Mouse (Mus musculus) forebrain, embryonic 14.5 days (tissue): ENCODE measurements at regions not wholly inside any gene's neighbourhood (a gene's known extent, or its start where the extent isn't known, plus 50 kb on each side); places are given as distances from the start of the nearest gene placed in this dataset.

ENCODE experiments used
- ATAC-seq: fragments of 200-750 bp; cut with Nextera tagmentation; 2 replicates; pipeline ENCODE4 v1.8.0; 2017; ENCODE audit warnings: mild to moderate bottlenecking, moderate library complexity
- DNase-seq: peaks from one replicate; pipeline ENCODE4 v3.0.0-alpha.2; 2015; ENCODE audit warnings: low spot score
- H3K27ac ChIP-seq: fragments of 300-500 bp; sonication (generic); 2 replicates; pipeline ENCODE4 v1.5.1; 2014; ENCODE audit warnings: low read depth, mild to moderate bottlenecking, control low read depth, low read length, moderate library complexity
- H3K27me3 ChIP-seq: fragments of 300-500 bp; sonication (generic); replicated peaks from 2 replicates; pipeline ENCODE4 v1.6.1; 2014; ENCODE audit warnings: low read length, control low read depth, mixed read lengths; ENCODE audit not compliant: control insufficient read depth, insufficient read depth
- H3K36me3 ChIP-seq: fragments of 300-500 bp; sonication (generic); 2 replicates; pipeline ENCODE4 v1.6.1; 2014; ENCODE audit warnings: low read length, control low read depth; ENCODE audit not compliant: control insufficient read depth, insufficient read depth
- H3K4me1 ChIP-seq: fragments of 300-500 bp; sonication (generic); 2 replicates; pipeline ENCODE4 v1.6.1; 2014; ENCODE audit warnings: antibody characterized with exemption, low read length, control low read depth; ENCODE audit not compliant: control insufficient read depth, insufficient read depth
- H3K4me2 ChIP-seq: fragments of 300-500 bp; sonication (generic); 2 replicates; pipeline ENCODE4 v1.6.1; 2014; ENCODE audit warnings: mild to moderate bottlenecking, control low read depth, low read length
- H3K4me3 ChIP-seq: fragments of 300-500 bp; sonication (generic); 2 replicates; pipeline ENCODE4 v1.5.1; 2014; ENCODE audit warnings: low read depth, low read length, control low read depth
- H3K9ac ChIP-seq: fragments of 300-500 bp; sonication (generic); 2 replicates; pipeline ENCODE4 v1.6.1; 2014; ENCODE audit warnings: mild to moderate bottlenecking, low read length, control low read depth, moderate library complexity
- H3K9me3 ChIP-seq: fragments of 300-500 bp; sonication (generic); replicated peaks from 2 replicates; pipeline ENCODE4 v1.6.1; 2016; ENCODE audit warnings: low read length, control low read depth, mixed read lengths; ENCODE audit not compliant: control insufficient read depth
- WGBS: fragments of 180-500 bp; shearing (Covaris S2); extraction: QIAGEN DNeasy Blood & Tissue Kit; methylation state at CpG from one replicate; pipeline ENCODE4 v1.1.7; 2014; 5-methylcytosine and 5-hydroxymethylcytosine counted together

DNA sequence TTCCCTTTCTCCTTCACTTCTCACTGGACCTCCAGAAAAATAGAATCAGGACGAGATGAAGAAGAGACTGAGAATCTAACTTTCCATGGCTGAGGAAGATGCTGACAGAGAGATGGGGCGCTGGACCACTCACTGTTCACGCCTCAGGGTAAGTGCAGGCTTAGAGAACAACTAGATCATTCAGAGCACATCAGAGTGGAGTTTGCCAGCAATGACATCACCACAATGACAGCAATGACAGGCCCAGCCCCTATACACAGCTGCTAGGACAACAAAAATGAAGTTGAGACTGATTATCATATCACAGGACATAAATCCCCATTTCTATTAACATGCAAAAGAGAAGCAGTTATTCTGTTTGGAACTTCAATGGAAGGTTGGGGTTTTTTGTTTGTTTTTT, 350.4 kb upstream of the 5930422O12Rik start:
- Histone ChIP-seq H3K9me3 (no peaks in the 10 kb centered on the region), H3K27me3 (no peaks in the 10 kb centered on the region), H3K4me1 (peaks cover 3% of the 10 kb centered on the region; the same call in 1 of the 2 replicates), H3K27ac (no peak overlapping the region), H3K9ac (no peak overlapping the region), H3K36me3 (no peaks in the 10 kb centered on the region), H3K4me3 (no peak overlapping the region), H3K4me2 (no peak overlapping the region)
- ATAC-seq (peak; percentile 87), DNase-seq (peak; percentile 68)
- 31% methylated on average over 3 of the region's 3 CpGs for WGBS

DNA sequence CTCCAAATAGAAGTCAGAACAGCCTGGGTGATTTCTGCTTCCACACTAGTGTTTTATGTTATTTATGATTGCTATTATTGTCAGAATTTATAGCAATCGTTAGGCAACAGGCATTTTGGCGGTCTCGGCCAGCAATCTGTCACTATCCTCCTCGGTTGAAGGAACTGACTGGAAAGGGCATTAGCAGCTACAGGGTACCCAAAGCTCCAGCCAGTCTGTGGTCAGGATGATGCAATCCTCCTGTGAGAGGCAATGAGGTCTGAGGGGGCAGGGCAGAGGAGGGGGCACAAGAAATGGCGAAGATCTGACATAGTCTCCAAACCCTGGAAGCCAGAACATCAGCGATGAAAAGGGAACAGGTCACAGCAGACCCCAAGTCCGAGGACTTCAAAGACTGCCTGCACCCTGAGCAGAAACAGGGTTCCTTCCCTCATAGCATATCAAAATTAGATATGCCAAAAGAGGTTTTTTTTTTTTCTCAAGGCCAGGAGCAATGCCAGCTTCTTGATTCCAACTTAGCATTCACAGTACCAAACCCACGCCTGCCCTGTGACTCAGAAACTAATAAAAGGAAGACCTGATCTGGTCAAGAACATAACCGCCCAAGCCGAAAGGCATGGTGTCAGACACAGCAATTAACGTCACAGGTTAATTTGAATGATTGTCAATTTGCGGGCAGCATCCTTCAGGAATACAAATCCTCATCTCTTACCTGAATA, 348.5 kb upstream of the 5930422O12Rik start:
- H3K36me3 ChIP-seq: no peaks in the 10 kb centered on the region
- H3K27me3 ChIP-seq: no peaks in the 10 kb centered on the region
- H3K9ac ChIP-seq: no peak overlapping the region
- no peaks in the 10 kb centered on the region for H3K9me3 ChIP-seq
- peaks cover 3% of the 10 kb centered on the region; the same call in 1 of the 2 replicates for H3K4me1 ChIP-seq
- H3K4me2 ChIP-seq: no peak overlapping the region
- 80% methylated on average over 12 of the region's 12 CpGs for WGBS
- H3K27ac ChIP-seq: no peak overlapping the region
- DNase-seq (no peak), ATAC-seq (no peak)
- H3K4me3 ChIP-seq: no peak overlapping the region

DNA sequence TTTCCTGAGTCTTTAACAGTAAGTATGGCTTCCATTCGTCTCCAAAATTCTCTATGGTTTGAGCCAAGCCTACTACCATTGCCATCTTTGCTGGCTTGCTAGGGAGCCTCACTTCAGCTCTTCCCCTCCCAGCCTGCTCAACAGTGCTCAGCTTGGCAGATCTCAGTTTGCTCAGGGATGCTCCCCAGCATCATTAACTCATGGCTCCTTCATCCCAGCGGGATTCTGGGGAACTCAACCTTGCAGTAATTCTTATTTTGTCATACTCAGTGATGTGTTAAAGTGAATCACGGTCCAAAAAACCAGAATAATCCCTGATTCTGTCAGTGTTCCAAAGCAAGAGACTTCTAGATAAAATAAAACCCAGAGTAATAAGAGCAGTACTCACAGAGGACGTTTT, 346.6 kb upstream of the 5930422O12Rik start:
- WGBS: 54% methylated on average over 4 of the region's 4 CpGs
- Histone ChIP-seq H3K27ac (no peak overlapping the region), H3K4me1 (peaks cover 3% of the 10 kb centered on the region; the same call in 1 of the 2 replicates), H3K4me3 (no peak overlapping the region), H3K9ac (no peak overlapping the region), H3K27me3 (no peaks in the 10 kb centered on the region), H3K9me3 (no peaks in the 10 kb centered on the region), H3K36me3 (no peaks in the 10 kb centered on the region), H3K4me2 (no peak overlapping the region)
- no peak for ATAC-seq
- no peak for DNase-seq

DNA sequence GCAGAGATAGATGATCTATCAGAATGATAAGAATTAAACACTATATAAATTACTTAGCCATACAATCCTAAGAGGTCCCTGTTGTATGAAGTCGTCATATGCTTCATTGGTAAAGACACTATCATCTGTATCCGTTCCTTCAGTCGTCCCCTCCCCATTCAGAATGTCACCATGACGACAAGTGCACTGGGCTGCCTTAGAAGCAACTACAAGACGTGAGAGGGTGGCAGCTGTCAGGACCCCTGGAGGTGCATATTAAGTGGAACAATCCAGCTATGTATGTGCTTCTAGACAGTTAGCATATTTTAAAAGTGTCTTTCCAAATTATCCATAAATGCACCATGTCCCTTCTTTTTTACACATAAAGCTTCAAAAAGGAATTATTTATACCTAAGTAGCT, 343.0 kb upstream of the 5930422O12Rik start:
- Histone ChIP-seq H3K4me1 (no peaks in the 10 kb centered on the region), H3K9me3 (no peaks in the 10 kb centered on the region), H3K27me3 (no peaks in the 10 kb centered on the region), H3K36me3 (no peaks in the 10 kb centered on the region), H3K9ac (no peak overlapping the region), H3K4me2 (no peak overlapping the region), H3K27ac (no peak overlapping the region), H3K4me3 (no peak overlapping the region)
- DNase-seq (no peak), ATAC-seq (0 out of 2 replicates have a peak, but pooled peaks have one; percentile 40)
- 40% methylated on average over 5 of the region's 5 CpGs for WGBS

DNA sequence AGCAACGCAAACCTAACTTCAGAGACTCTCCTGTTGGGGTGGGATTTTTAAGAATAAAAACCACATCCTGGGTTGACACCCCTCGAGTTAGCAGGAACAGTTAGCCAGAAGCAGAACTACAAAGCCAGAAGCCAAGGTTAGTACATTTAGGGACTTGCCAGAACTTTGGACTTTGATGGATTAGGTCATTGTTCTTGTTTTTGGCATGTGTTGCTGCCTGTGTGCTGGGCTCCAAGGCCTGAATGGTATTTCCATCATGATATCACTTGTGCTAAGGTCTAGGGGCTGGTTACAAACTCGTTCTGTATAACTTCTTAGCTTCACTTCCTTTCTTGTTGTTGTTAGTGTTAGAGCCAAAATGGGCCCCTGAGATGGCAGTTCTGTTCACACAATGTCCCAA, 338.8 kb upstream of the 5930422O12Rik start:
- DNase-seq (no peak), ATAC-seq (no peak)
- H3K4me1 ChIP-seq: no peaks in the 10 kb centered on the region
- no peaks in the 10 kb centered on the region for H3K36me3 ChIP-seq
- H3K4me3 ChIP-seq: no peak overlapping the region
- no peak overlapping the region for H3K27ac ChIP-seq
- no peak overlapping the region for H3K4me2 ChIP-seq
- H3K9ac ChIP-seq: no peak overlapping the region
- H3K9me3 ChIP-seq: no peaks in the 10 kb centered on the region
- H3K27me3 ChIP-seq: no peaks in the 10 kb centered on the region
- WGBS: 69% methylated on average over 3 of the region's 3 CpGs

DNA sequence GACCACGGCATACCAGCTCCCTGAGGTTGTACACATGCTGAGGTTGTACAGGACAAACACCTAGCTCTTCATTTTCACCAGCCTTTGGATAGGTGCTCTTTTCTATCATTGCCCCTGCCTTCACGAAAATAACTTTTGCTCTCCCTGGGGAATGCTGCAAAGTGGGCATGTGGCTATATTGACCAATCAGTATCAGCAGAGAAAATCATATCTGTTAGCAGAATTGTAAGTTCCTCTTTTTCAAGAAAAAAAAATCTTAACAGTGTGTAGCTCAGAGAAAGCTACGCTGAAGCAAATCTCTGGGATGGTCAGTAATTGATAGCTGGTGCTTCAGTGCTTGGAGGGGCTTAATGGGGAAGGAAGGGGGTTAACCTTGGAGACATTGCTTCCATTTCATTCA, 319.6 kb upstream of the 5930422O12Rik start:
- Histone ChIP-seq H3K27ac (no peak overlapping the region), H3K27me3 (no peaks in the 10 kb centered on the region), H3K9ac (no peak overlapping the region), H3K36me3 (no peaks in the 10 kb centered on the region), H3K4me2 (no peak overlapping the region), H3K9me3 (no peaks in the 10 kb centered on the region), H3K4me1 (no peaks in the 10 kb centered on the region), H3K4me3 (no peak overlapping the region)
- DNase-seq: no peak
- ATAC-seq: no peak
- WGBS: 85% methylated on average over 3 of the region's 3 CpGs

DNA sequence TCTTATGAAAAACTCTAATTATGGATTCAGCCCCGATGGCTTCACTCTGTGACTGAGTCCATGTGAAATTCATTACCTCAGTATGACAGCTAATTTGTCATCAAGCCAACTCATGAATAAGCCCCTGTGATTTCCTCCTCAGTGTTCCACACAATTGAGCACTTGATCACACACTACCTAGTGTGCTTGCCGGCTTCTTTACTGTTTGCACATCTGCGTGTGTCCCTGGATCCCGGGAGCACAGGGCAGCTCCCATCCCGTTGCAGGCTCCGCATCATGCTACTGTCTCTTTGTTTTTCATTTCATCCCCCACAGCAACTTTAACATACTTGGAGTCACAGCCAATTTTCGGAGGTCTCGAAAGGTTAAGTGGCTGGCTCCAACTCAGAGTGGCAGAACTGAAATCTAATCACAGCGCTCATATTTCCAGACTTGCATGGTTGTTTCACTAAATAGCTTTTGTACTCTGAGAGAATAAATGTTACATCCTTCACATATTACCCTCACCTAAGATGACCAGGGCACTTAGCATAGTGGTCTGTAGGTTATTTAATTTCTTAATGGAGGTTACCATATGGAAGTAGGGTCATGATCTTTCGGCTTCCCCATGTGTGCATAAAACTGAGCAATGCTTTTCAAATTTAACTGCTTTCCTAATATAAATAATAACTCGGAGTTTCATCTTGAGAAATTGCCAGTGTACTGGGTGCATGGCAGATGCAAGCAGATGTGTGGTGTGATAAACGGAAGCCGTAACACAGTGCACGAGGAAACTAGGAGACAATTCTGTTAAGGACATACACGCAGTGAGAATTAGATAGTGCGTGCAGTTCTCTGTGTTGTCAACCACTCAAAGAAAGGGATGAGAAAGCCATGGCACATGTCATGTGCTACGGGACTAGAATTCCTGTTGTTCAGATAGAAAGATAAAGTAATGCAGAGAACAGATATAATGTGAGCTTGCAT, 313.0 kb upstream of the 5930422O12Rik start:
- Histone ChIP-seq H3K9ac (no peak overlapping the region), H3K36me3 (no peaks in the 10 kb centered on the region), H3K9me3 (no peaks in the 10 kb centered on the region), H3K27me3 (no peaks in the 10 kb centered on the region), H3K27ac (no peak overlapping the region), H3K4me2 (no peak overlapping the region), H3K4me1 (no peaks in the 10 kb centered on the region), H3K4me3 (no peak overlapping the region)
- ATAC-seq: peak; percentile 81
- DNase-seq: peak; percentile 76
- WGBS: 71% methylated on average over 17 of the region's 17 CpGs

DNA sequence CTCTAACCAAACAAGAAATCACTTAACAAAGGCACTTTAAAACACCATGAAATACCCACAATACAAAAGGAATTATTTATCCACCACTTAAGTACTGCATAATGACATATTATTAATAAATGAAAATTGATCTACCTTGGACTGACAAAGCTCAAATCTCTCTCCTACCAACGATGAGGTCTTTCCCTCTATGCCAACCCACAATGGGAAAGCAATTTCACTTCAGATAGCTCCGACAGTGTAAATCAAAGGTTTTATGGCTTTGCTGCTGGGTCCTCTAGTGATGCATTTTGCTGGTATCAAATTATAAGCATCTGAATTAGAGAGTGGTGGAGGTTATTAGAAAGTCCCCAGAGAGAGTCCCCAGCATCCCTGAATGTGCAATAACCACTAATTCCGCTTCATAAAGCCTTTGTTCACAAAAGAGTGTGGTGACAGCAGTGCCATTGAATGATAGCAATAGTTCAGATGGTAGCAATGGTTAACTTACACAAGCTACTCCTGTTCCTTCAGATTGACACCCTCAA, 305.4 kb upstream of the 5930422O12Rik start:
- Histone ChIP-seq H3K9me3 (no peaks in the 10 kb centered on the region), H3K27me3 (no peaks in the 10 kb centered on the region), H3K36me3 (no peaks in the 10 kb centered on the region), H3K9ac (no peak overlapping the region), H3K4me2 (no peak overlapping the region), H3K27ac (no peak overlapping the region), H3K4me1 (no peaks in the 10 kb centered on the region), H3K4me3 (no peak overlapping the region)
- WGBS: 78% methylated on average over 3 of the region's 3 CpGs
- ATAC-seq (no peak), DNase-seq (peak; percentile 7)
